Mouse (Mus musculus) midbrain, postnatal 0 days (tissue): Measurements from ENCODE around the gene Xiap. TPM values are rescaled to one million over a fixed set of nuclear protein-coding genes. Genes with fewer than 3 reads are reported as not detected.

Experiments used
- ATAC-seq: fragments of 200-750 bp; cut with Nextera tagmentation; 2 replicates; pipeline ENCODE4 v1.8.0; 2017; ENCODE audit warnings: moderate number of reproducible peaks, mild to moderate bottlenecking, moderate TSS enrichment, moderate library complexity; ENCODE audit not compliant: low FRiP score
- DNase-seq: peaks from one replicate; pipeline ENCODE4 v3.0.0-alpha.2; 2015; ENCODE audit warnings: low spot score
- H3K27ac ChIP-seq: fragments of 300-500 bp; sonication (generic); 2 replicates; pipeline ENCODE4 v1.5.1; 2014; ENCODE audit warnings: low read depth, mild to moderate bottlenecking, low read length, mixed read lengths
- H3K27me3 ChIP-seq: fragments of 300-500 bp; sonication (generic); 2 replicates; pipeline ENCODE4 v1.6.1; 2014; ENCODE audit warnings: low read length, control low read depth, mixed read lengths; ENCODE audit not compliant: insufficient read depth
- H3K36me3 ChIP-seq: fragments of 300-500 bp; sonication (generic); 2 replicates; pipeline ENCODE4 v1.6.1; 2014; ENCODE audit warnings: low read length, control low read depth, mixed read lengths; ENCODE audit not compliant: insufficient read depth
- H3K4me1 ChIP-seq: fragments of 300-500 bp; sonication (generic); 2 replicates; pipeline ENCODE4 v1.6.1; 2014; ENCODE audit warnings: mild to moderate bottlenecking, control low read depth, antibody characterized with exemption, low read length, mixed read lengths; ENCODE audit not compliant: insufficient read depth
- H3K4me2 ChIP-seq: fragments of 300-500 bp; sonication (generic); 2 replicates; pipeline ENCODE4 v1.6.1; 2014; ENCODE audit warnings: low read depth, mild to moderate bottlenecking, low read length, mixed read lengths; ENCODE audit not compliant: poor library complexity, severe bottlenecking
- H3K4me3 ChIP-seq: fragments of 300-500 bp; sonication (generic); 2 replicates; pipeline ENCODE4 v1.5.1; 2014; ENCODE audit warnings: low read depth, mild to moderate bottlenecking, low read length, moderate library complexity
- H3K9ac ChIP-seq: fragments of 300-500 bp; sonication (generic); replicated peaks from 2 replicates; pipeline ENCODE4 v1.6.1; 2014; ENCODE audit warnings: mild to moderate bottlenecking, low read length, moderate library complexity, mixed read lengths; ENCODE audit not compliant: poor library complexity, severe bottlenecking
- H3K9me3 ChIP-seq: fragments of 300-500 bp; sonication (generic); 2 replicates; pipeline ENCODE4 v1.6.1; 2016; ENCODE audit warnings: low read length, control low read depth
- CTCF ChIP-seq: IDR thresholded peaks from 2 replicates; pipeline ENCODE4 v1.5.1; 2016; ENCODE audit warnings: antibody characterized with exemption, mild to moderate bottlenecking
- WGBS: fragments of 180-500 bp; shearing (Covaris S2); extraction: QIAGEN DNeasy Blood & Tissue Kit; methylation state at CpG from one replicate; pipeline ENCODE4 v1.1.7; 2014; 5-methylcytosine and 5-hydroxymethylcytosine counted together
- polyA plus RNA-seq: library from polyadenylated mRNA; unstranded; fragments of >200 nt; fragmentation: Nextera tagmentation; extraction: Ambion mirVana; gene quantifications from 2 replicates; pipeline ENCODE4 v1.2.1, GENCODE M21; 2015
- total RNA-seq: library from RNA; depleted of rRNA; stranded (reverse); fragments of >200 nt; gene quantifications from 2 replicates; pipeline ENCODE4 v1.2.3, GENCODE M21; 2014

The Xiap gene
- total and polyA plus RNA-seq, 2 experiments from 2014 or later, result 11.8 to 28.2 TPM

DNA sequence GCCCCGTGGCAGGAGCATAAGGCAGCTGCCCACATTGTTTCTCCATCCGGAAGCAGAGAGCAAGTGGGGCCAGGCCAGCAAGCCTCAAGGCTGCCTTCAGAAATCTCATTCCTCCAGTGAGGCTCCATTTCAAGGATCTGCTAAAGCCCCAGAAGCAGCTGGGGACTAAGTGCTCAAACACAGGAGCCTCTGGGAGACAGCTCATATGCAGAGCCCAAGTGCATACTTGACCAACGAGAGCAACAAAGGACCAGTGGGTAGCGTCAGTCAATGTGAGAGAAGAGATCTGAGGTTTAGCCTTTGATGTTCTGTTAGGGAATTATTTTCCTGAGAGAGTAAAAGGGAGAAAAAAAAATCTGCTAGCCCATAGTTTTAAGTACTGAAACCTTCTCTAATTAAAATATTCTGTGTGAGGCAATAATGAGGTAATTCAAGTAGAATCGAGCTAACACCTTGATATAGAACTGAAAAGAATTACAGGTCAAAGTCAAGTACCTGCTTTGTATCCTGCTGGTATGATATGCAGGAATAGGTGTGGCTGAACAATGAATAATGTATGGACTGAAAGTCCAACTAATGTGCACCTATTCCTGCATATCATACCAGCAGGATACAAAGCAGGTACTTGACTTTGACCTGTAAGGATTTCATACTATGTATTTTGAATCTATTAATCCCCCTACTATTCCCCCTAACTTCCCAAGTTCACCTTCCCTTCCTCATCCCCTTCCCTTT, 65.7 kb downstream of the Xiap start:
- no peak for ATAC-seq
- no peak for TF ChIP-seq CTCF
- Histone ChIP-seq H3K27me3 (no peaks in the 10 kb centered on the region), H3K36me3 (no peaks in the 10 kb centered on the region), H3K4me1 (no peaks in the 10 kb centered on the region), H3K4me2 (no peak overlapping the region), H3K9me3 (no peaks in the 10 kb centered on the region), H3K4me3 (no peak overlapping the region), H3K9ac (no peak overlapping the region), H3K27ac (no peak overlapping the region)
- WGBS, result 65% methylated on average over 5 of the region's 5 CpGs
- DNase-seq, result no peak

GRCm38 (mm10) chrX:42139882-42140281, 80.4 kb downstream of the Xiap start:
- no peaks in the 10 kb centered on the region for H3K9me3 ChIP-seq
- ATAC-seq, result no peak
- TF ChIP-seq CTCF, result no peak
- no peak overlapping the region for H3K9ac ChIP-seq
- H3K4me2 ChIP-seq, result no peak overlapping the region
- H3K27me3 ChIP-seq, result no peaks in the 10 kb centered on the region
- 65% methylated on average over 9 of the region's 9 CpGs for WGBS
- no peak overlapping the region for H3K4me3 ChIP-seq
- H3K4me1 ChIP-seq, result no peaks in the 10 kb centered on the region
- no peak overlapping the region for H3K27ac ChIP-seq
- DNase-seq, result no peak
- no peaks in the 10 kb centered on the region for H3K36me3 ChIP-seq

DNA sequence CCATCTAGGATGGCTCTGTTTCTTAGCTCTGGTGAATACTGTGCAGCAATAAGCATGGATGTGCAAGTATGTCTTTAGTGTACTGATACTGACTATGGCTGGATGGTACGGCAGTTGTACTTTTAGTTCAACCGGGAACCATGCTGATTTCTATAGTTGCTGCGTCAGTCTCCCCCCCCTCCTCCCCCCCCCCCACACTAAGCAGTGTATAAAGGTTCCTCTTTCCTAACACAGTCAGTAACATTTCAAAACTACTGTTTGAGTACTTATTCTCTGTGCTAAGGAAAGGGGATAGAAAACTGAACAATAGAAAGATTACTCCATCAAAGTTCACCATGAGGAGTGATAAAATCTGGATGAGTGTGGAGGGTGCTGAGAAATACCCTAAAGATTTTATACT, 83.1 kb downstream of the Xiap start:
- no peaks in the 10 kb centered on the region for H3K27me3 ChIP-seq
- DNase-seq (no peak), ATAC-seq (no peak)
- H3K4me1 ChIP-seq, result no peaks in the 10 kb centered on the region
- TF ChIP-seq CTCF, result no peak
- no peaks in the 10 kb centered on the region for H3K9me3 ChIP-seq
- 70% methylated on average over 3 of the region's 3 CpGs for WGBS
- H3K4me3 ChIP-seq, result no peak overlapping the region
- no peak overlapping the region for H3K4me2 ChIP-seq
- no peak overlapping the region for H3K27ac ChIP-seq
- no peaks in the 10 kb centered on the region for H3K36me3 ChIP-seq
- H3K9ac ChIP-seq, result no peak overlapping the region

- Histone ChIP-seq H3K9ac (no peak overlapping the region), H3K9me3 (no peaks in the 10 kb centered on the region), H3K4me2 (no peak overlapping the region), H3K27ac (no peak overlapping the region), H3K4me3 (no peak overlapping the region), H3K27me3 (no peaks in the 10 kb centered on the region), H3K36me3 (no peaks in the 10 kb centered on the region), H3K4me1 (no peaks in the 10 kb centered on the region)
- WGBS, result 83% methylated on average over 4 of the region's 4 CpGs
- ATAC-seq (no peak), DNase-seq (no peak)
- no peak for TF ChIP-seq CTCF
Measured at GRCm38 (mm10) chrX:42143991-42144390, 84.5 kb downstream of the Xiap start.

DNA sequence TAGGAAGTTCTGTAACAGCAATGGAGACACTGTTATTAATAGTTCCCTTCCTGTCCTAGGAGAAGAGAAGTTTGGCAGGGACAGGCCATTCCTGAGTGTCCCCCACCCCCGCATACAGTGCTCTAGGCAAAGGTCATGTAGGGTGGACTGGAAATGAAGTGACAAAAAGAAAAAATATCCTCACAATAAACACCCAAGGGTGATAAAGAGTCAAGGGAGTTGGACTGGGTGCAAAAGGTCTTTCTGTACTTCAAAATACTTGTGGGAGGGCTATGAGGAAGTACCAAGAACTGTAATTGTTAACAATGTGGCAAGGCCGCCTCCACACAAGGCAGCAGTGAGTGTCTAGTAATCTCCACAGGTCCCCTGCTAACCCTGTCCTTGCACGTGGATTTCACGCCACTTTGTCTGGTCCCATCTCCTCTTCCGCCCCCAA, 88.6 kb downstream of the Xiap start:
- Histone ChIP-seq H3K27ac (no peak overlapping the region; the same call in 1 of the 2 replicates), H3K27me3 (no peaks in the 10 kb centered on the region), H3K9ac (no peak overlapping the region), H3K9me3 (no peaks in the 10 kb centered on the region), H3K4me1 (no peaks in the 10 kb centered on the region), H3K36me3 (no peaks in the 10 kb centered on the region), H3K4me2 (peak overlapping the region; percentile 44), H3K4me3 (no peak overlapping the region)
- no peak for DNase-seq
- ATAC-seq, result no peak
- 55% methylated on average over 5 of the region's 5 CpGs for WGBS
- no peak for TF ChIP-seq CTCF

DNA sequence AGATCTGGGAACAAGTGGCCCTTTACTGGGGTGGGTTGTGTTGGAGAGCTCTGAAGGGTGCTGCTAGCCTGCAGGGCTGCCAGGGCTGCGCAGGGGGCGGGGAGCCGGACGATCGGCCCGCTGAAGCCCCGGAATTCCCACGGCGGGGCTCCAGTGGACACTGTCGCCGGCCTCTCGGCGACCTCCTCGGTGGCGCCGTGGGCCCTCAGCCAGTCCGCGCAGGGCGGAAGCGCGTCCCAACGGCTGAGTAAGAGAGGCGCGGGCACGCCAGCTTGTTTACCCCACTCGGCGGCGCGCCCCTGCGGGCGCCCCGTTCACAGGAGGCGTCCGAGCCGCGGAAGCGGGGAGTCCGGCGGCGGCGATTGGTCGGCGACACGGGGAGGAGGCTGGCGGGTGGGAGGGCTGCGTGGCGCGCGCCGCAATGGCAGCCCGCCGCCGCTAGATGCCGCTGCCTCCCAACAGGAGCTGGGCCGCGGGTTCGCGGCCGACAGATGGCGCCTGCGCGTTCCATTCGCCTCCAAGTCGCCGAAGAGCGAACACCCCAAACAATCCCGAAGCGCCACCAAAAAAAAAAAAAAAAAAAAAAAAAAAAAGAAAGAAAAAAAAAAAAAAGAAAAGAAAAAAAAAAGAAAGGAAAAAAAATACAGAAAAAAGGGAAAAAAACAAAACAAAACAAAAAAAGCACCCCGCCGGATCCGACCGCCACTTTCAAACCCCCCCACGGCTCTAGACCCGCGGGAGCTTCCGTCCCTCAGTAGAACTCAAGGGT, 89.5 kb downstream of the Xiap start, which contains the start of gene Stag2:
Stag2 (plus strand) TSS at position 530 of the 769 bp plus-strand sequence.
- Histone ChIP-seq H3K9me3 (no peaks in the 10 kb centered on the region), H3K4me2 (peak within 1 kb of the TSS; percentile 44), H3K27ac (peak within 1 kb of the TSS; percentile 99), H3K36me3 (no peaks in the 10 kb centered on the region), H3K4me3 (peak within 1 kb of the TSS; percentile 62), H3K27me3 (no peaks in the 10 kb centered on the region), H3K4me1 (no peaks in the 10 kb centered on the region; the same call in 1 of the 2 replicates), H3K9ac (peak within 1 kb of the TSS; percentile 87)
- WGBS, result 25% methylated on average over 41 of the region's 76 CpGs
- DNase-seq, result peak; percentile 89
- peak; percentile 77 for TF ChIP-seq CTCF
- ATAC-seq, result peak; percentile 87
